Mouse (Mus musculus): ENCODE data around the gene Shisa5. TPM values are rescaled to one million over a fixed set of nuclear protein-coding genes. Genes with fewer than 3 reads are reported as not detected.

Shisa5 gene
- polyA plus RNA-seq, 1 experiment from 2014 or later: 216 TPM

- Histone ChIP-seq H3K4me1 (ENCODE audit: insufficient read depth, low read depth, low read length) (no peaks in the 10 kb centered on the region), H3K9ac (replicated peaks; ENCODE audit: low read depth) (no peak overlapping the region), H3K27me3 (replicated peaks; ENCODE audit: insufficient read depth, low read length) (no peaks in the 10 kb centered on the region), H3K4me2 (replicated peaks; ENCODE audit: low read depth, low read length) (no peak overlapping the region), H3K27ac (ENCODE audit: low read length) (no peak overlapping the region), H3K9me3 (ENCODE audit: low read length) (no peaks in the 10 kb centered on the region), H3K4me3 (ENCODE audit: low read depth, low read length) (no peak overlapping the region), H3K36me3 (ENCODE audit: insufficient read depth, low read length) (no peaks in the 10 kb centered on the region)
- TF ChIP-seq CTCF (IDR thresholded peaks at IDR 0.05) (no peak), EP300 (IDR thresholded peaks at IDR 0.05) (no peak)
- no peak for DNase-seq (ENCODE audit: low spot score)
- ATAC-seq: no peak
- WGBS: 53% methylated on average over 3 of the region's 3 CpGs
Observed at GRCm38 (mm10) chr9:109030312-109030711, 8.1 kb upstream of the Shisa5 start.

DNA sequence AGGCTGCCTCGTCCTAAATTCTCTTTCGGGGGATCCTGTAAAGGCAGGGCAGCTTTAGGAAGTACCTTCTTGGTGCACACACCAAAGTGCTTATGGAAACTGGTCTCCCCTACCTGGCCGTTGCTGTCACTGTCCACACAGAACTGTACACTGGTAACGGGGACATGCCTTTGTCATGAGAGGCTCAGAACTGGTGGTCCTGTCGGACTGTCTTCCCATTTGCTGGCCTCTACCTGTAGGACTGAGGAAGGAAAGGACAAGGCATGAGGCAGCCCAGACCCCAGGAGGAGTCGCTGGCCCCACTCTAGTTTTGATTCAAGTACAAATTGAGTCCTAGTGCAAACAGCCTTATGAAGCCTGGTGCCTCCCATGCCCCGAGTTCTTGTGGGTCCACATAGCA, 7.4 kb upstream of the Shisa5 start:
- Histone ChIP-seq H3K4me3 (ENCODE audit: low read depth, low read length) (no peak overlapping the region), H3K27ac (ENCODE audit: low read length) (no peak overlapping the region), H3K4me1 (ENCODE audit: insufficient read depth, low read depth, low read length) (no peaks in the 10 kb centered on the region), H3K9ac (replicated peaks; ENCODE audit: low read depth) (no peak overlapping the region), H3K27me3 (replicated peaks; ENCODE audit: insufficient read depth, low read length) (no peaks in the 10 kb centered on the region), H3K9me3 (ENCODE audit: low read length) (no peaks in the 10 kb centered on the region), H3K36me3 (ENCODE audit: insufficient read depth, low read length) (no peaks in the 10 kb centered on the region), H3K4me2 (replicated peaks; ENCODE audit: low read depth, low read length) (no peak overlapping the region)
- DNase-seq (ENCODE audit: low spot score) (no peak), ATAC-seq (no peak)
- WGBS: 87% methylated on average over 7 of the region's 7 CpGs
- TF ChIP-seq EP300 (IDR thresholded peaks at IDR 0.05): no peak
- no peak for TF ChIP-seq CTCF (IDR thresholded peaks at IDR 0.05)

DNA sequence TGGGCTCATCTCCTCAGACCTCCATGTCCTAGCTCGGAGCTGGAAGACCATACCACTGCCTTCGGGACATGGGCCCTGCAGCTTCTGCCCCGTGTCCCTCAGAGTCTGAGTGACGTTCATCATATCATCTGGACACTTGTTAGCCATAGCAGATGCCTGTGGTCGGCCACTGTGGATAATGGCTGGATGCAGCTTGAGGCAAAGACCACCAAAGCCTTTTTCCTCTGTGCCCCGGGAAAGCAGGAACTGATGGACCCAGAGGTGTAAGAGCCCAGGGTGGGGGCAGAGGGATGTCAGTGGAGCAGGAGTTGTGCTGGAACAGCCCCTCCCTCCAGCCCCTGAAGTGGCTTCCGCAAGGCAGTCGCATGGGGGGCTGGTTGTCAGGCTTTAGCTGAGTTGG, 6.7 kb upstream of the Shisa5 start:
- H3K36me3 ChIP-seq (ENCODE audit: insufficient read depth, low read length): no peaks in the 10 kb centered on the region
- 78% methylated on average over 8 of the region's 8 CpGs for WGBS
- H3K4me3 ChIP-seq (ENCODE audit: low read depth, low read length): no peak overlapping the region
- DNase-seq (ENCODE audit: low spot score) (no peak), ATAC-seq (no peak)
- H3K27ac ChIP-seq (ENCODE audit: low read length): no peak overlapping the region
- no peak overlapping the region for H3K4me2 ChIP-seq (replicated peaks; ENCODE audit: low read depth, low read length)
- H3K9me3 ChIP-seq (ENCODE audit: low read length): no peaks in the 10 kb centered on the region
- no peaks in the 10 kb centered on the region for H3K27me3 ChIP-seq (replicated peaks; ENCODE audit: insufficient read depth, low read length)
- no peak for TF ChIP-seq EP300 (IDR thresholded peaks at IDR 0.05)
- no peak for TF ChIP-seq CTCF (IDR thresholded peaks at IDR 0.05)
- H3K9ac ChIP-seq (replicated peaks; ENCODE audit: low read depth): no peak overlapping the region
- H3K4me1 ChIP-seq (ENCODE audit: insufficient read depth, low read depth, low read length): no peaks in the 10 kb centered on the region

- Histone ChIP-seq H3K4me2 (replicated peaks; ENCODE audit: low read depth, low read length) (no peak overlapping the region), H3K36me3 (ENCODE audit: insufficient read depth, low read length) (no peaks in the 10 kb centered on the region), H3K4me3 (ENCODE audit: low read depth, low read length) (no peak overlapping the region), H3K27ac (ENCODE audit: low read length) (no peak overlapping the region), H3K4me1 (ENCODE audit: insufficient read depth, low read depth, low read length) (no peaks in the 10 kb centered on the region), H3K9me3 (ENCODE audit: low read length) (no peaks in the 10 kb centered on the region), H3K9ac (replicated peaks; ENCODE audit: low read depth) (no peak overlapping the region), H3K27me3 (replicated peaks; ENCODE audit: insufficient read depth, low read length) (no peaks in the 10 kb centered on the region)
- WGBS: 83% methylated on average over 6 of the region's 6 CpGs
- DNase-seq (ENCODE audit: low spot score): no peak
- ATAC-seq: no peak
- no peak for TF ChIP-seq EP300 (IDR thresholded peaks at IDR 0.05)
- no peak for TF ChIP-seq CTCF (IDR thresholded peaks at IDR 0.05)
Observed at GRCm38 (mm10) chr9:109032435-109032834, 5.9 kb upstream of the Shisa5 start.

- H3K4me3 ChIP-seq (ENCODE audit: low read depth, low read length): peak overlapping the region; percentile 82
- H3K9ac ChIP-seq (replicated peaks; ENCODE audit: low read depth): peak overlapping the region; percentile 81
- H3K36me3 ChIP-seq (ENCODE audit: insufficient read depth, low read length): no peaks in the 10 kb centered on the region
- H3K9me3 ChIP-seq (ENCODE audit: low read length): no peaks in the 10 kb centered on the region
- ATAC-seq (peak; percentile 78), DNase-seq (ENCODE audit: low spot score) (peak; percentile 82)
- peak overlapping the region; percentile 95 for H3K27ac ChIP-seq (ENCODE audit: low read length)
- H3K27me3 ChIP-seq (replicated peaks; ENCODE audit: insufficient read depth, low read length): no peaks in the 10 kb centered on the region
- WGBS: 13% methylated on average over 8 of the region's 8 CpGs
- H3K4me2 ChIP-seq (replicated peaks; ENCODE audit: low read depth, low read length): peak overlapping the region; percentile 78
- TF ChIP-seq EP300 (IDR thresholded peaks at IDR 0.05) (peak; percentile 54), CTCF (IDR thresholded peaks at IDR 0.05) (peak; percentile 22)
- peaks cover 18% of the 10 kb centered on the region; the same call in 1 of the 2 replicates for H3K4me1 ChIP-seq (ENCODE audit: insufficient read depth, low read depth, low read length)
Observed at GRCm38 (mm10) chr9:109038901-109039364, 568 bp downstream of the Shisa5 start.

DNA sequence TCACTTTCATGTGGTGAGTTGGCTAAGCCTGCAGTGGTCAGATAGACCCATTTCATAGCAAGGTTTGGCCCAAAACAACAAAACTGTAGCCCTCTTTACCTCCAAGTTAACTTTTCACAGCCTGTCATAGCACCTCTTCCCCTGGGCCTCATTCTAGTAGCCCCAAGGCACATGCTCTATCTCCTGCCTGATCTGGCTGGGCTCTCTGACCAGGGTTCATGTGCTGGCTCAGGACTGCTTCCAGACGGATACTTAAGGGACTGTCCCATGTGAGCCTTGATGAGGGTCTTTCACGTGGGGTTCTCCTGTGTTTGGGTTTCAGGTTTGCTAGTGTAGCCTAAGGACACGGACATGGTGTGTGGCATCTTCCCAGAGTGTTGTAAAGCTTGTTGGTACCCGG, 1.3 kb downstream of the Shisa5 start:
- Histone ChIP-seq H3K9ac (replicated peaks; ENCODE audit: low read depth) (0 out of 2 replicates have a peak overlapping the region, but pooled peaks have one; percentile 20), H3K4me2 (replicated peaks; ENCODE audit: low read depth, low read length) (peak overlapping the region; percentile 78), H3K4me1 (ENCODE audit: insufficient read depth, low read depth, low read length) (peaks cover 18% of the 10 kb centered on the region; the same call in 1 of the 2 replicates), H3K9me3 (ENCODE audit: low read length) (no peaks in the 10 kb centered on the region), H3K27ac (ENCODE audit: low read length) (peak overlapping the region; percentile 95; the same call in 1 of the 2 replicates), H3K36me3 (ENCODE audit: insufficient read depth, low read length) (no peaks in the 10 kb centered on the region), H3K27me3 (replicated peaks; ENCODE audit: insufficient read depth, low read length) (no peaks in the 10 kb centered on the region), H3K4me3 (ENCODE audit: low read depth, low read length) (peak overlapping the region; percentile 82)
- TF ChIP-seq EP300 (IDR thresholded peaks at IDR 0.05) (no peak), CTCF (IDR thresholded peaks at IDR 0.05) (no peak)
- 57% methylated on average over 4 of the region's 4 CpGs for WGBS
- DNase-seq (ENCODE audit: low spot score) (no peak), ATAC-seq (no peak)

DNA sequence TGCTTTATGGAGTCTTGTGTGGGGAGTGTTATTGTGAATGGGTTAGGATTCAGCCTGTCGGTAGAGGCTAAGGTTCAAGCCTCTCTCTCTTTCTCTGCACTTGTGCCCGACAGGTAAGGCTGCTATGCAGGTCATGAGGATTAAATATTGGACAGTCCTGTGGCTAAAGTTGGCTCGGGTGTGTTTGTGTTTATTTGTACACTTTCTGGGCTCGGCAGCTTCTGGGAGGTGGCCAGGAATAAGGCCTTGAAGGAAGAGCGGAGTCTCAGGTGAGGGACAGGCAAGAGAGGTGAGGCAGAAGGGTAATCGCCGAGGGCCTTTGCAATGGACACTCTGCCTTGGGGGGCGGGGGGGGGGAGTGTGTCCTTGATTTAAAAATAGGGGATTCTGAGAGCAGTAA, 1.9 kb downstream of the Shisa5 start:
- no peaks in the 10 kb centered on the region for H3K27me3 ChIP-seq (replicated peaks; ENCODE audit: insufficient read depth, low read length)

More for the DNA sequence above, 1.9 kb downstream of the Shisa5 start:
- TF ChIP-seq CTCF (IDR thresholded peaks at IDR 0.05) (no peak), EP300 (IDR thresholded peaks at IDR 0.05) (no peak)
- H3K4me3 ChIP-seq (ENCODE audit: low read depth, low read length): peak overlapping the region; percentile 82
- H3K9me3 ChIP-seq (ENCODE audit: low read length): no peaks in the 10 kb centered on the region
- peak overlapping the region; percentile 95 for H3K27ac ChIP-seq (ENCODE audit: low read length)
- ATAC-seq (no peak), DNase-seq (ENCODE audit: low spot score) (no peak)
- H3K4me2 ChIP-seq (replicated peaks; ENCODE audit: low read depth, low read length): peak overlapping the region; percentile 78
- 42% methylated on average over 8 of the region's 8 CpGs for WGBS
- peaks cover 18% of the 10 kb centered on the region; the same call in 1 of the 2 replicates for H3K4me1 ChIP-seq (ENCODE audit: insufficient read depth, low read depth, low read length)
- H3K36me3 ChIP-seq (ENCODE audit: insufficient read depth, low read length): no peaks in the 10 kb centered on the region
- 0 out of 2 replicates have a peak overlapping the region, but pooled peaks have one; percentile 12 for H3K9ac ChIP-seq (replicated peaks; ENCODE audit: low read depth)
